Mouse (Mus musculus) small intestine, adult 2 months (tissue): Measurements from ENCODE around the gene Slc17a9.

Experiments used
- CTCF ChIP-seq: fragments of 200-500 bp; IDR thresholded peaks from 2 replicates; pipeline ENCODE4 v1.5.1; 2012; ENCODE audit warnings: low read depth, mild to moderate bottlenecking, control low read depth, inconsistent platforms, low read length, moderate library complexity, mixed read lengths; ENCODE audit not compliant: insufficient replicate concordance, insufficient read length; ENCODE audit errors: extremely low read depth
- POLR2A ChIP-seq: fragments of 200-500 bp; IDR thresholded peaks from 2 replicates; pipeline ENCODE4 v1.6.1; 2012; ENCODE audit warnings: low read depth, mild to moderate bottlenecking, control low read depth, inconsistent platforms, low read length, moderate library complexity

DNA sequence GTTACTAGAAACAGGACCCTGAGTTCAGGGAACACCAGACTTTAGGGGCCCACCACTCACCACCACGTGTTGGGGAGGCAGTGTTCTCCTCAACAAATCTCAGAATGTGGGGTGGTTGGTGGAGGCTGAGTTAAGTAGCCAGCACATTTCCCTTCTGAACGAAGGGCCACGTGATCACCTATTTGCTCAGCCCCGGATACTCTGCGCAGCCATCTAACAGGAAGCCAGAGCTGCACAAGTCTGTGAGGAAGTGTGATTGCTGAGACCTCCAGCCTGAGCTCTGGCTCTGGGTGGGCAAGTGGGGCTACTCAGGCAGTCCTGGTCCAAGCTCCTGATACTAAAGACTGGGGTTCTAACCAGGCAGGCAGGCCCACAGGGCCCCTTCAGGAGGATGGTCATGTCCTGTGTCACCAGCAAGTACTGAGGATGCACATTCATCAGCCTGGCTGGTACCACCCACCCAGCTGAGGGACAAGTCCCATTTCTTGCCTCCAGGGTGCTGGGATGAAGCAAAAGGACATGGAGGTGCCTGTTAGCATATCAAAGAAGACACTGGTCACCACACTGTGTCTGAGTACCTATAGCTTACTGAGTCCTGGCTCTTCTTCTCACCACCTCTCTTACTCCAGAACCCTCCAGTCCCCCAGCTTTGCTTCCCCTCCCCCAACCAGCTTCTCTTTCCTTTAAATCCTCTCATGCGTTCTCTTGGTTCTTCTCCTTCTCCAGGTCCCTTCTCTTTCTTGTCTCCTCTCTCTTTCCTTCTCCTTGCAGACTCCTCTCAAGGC, 1.8 kb downstream of the Slc17a9 start:
- TF ChIP-seq POLR2A (no peak), CTCF (no peak)
